Mouse (Mus musculus) urinary bladder, postnatal 14 days (tissue): ENCODE results near the gene Alg12.
A peak's percentile ranks its signal among the peaks of the same experiment; 100 is the strongest.
"Not testable (repeated sequence)": the region's sequence is repeated elsewhere in the genome, so short reads cannot be mapped to it uniquely, and the experiment has no call there.

Source experiments
- DNase-seq: peaks from one replicate; pipeline ENCODE4 v3.0.0; 2021; ENCODE audit warnings: low spot score

The Alg12 gene

GRCm38 (mm10) chr15:88831482-88831881 is 12.4 kb upstream of the Alg12 start:
- DNase-seq, result peak; percentile 79

GRCm38 (mm10) chr15:88830696-88831095 is 11.6 kb upstream of the Alg12 start:
- DNase-seq, result no peak

- no peak for DNase-seq
Observed at GRCm38 (mm10) chr15:88829791-88830440, 10.8 kb upstream of the Alg12 start.

- DNase-seq, result peak; percentile 93
Observed at GRCm38 (mm10) chr15:88828800-88829705, 9.9 kb upstream of the Alg12 start.

- DNase-seq, result peak; percentile 75
Observed at GRCm38 (mm10) chr15:88827991-88828799, 9.1 kb upstream of the Alg12 start.

GRCm38 (mm10) chr15:88827466-88827865 is 8.3 kb upstream of the Alg12 start:
- DNase-seq, result no peak

- DNase-seq, result no peak
Observed at GRCm38 (mm10) chr15:88823376-88823775, 4.3 kb upstream of the Alg12 start.

- DNase-seq, result no peak
Observed at GRCm38 (mm10) chr15:88822513-88822912, 3.4 kb upstream of the Alg12 start.

GRCm38 (mm10) chr15:88821403-88821802 is 2.3 kb upstream of the Alg12 start:
- no peak for DNase-seq

GRCm38 (mm10) chr15:88819906-88820303 is 787 bp upstream of the Alg12 start:
- DNase-seq, result no peak

- DNase-seq, result no peak
Observed at GRCm38 (mm10) chr15:88815196-88815700, 3.9 kb downstream of the Alg12 start.

- DNase-seq, result no peak
Observed at GRCm38 (mm10) chr15:88814411-88815047, 4.6 kb downstream of the Alg12 start.

- not testable (repeated sequence) for DNase-seq
Observed at GRCm38 (mm10) chr15:88813873-88814272, 5.2 kb downstream of the Alg12 start.

GRCm38 (mm10) chr15:88813262-88813661 is 5.9 kb downstream of the Alg12 start:
- no peak for DNase-seq

GRCm38 (mm10) chr15:88810369-88810768 is 8.7 kb downstream of the Alg12 start:
- no peak for DNase-seq

- DNase-seq, result no peak
Observed at GRCm38 (mm10) chr15:88808121-88808520, 11.0 kb downstream of the Alg12 start.

- DNase-seq, result no peak
Observed at GRCm38 (mm10) chr15:88802348-88802747, 16.8 kb downstream of the Alg12 start.

GRCm38 (mm10) chr15:88801903-88802302 is 17.2 kb downstream of the Alg12 start:
- DNase-seq, result no peak

- DNase-seq, result no peak
Observed at GRCm38 (mm10) chr15:88800921-88801354, 18.2 kb downstream of the Alg12 start.

- DNase-seq, result no peak
Observed at GRCm38 (mm10) chr15:88799950-88800371, 19.2 kb downstream of the Alg12 start.

GRCm38 (mm10) chr15:88794729-88795128 is 24.4 kb downstream of the Alg12 start:
- not testable (repeated sequence) for DNase-seq
